Mouse (Mus musculus) brown adipose tissue, adult 24 weeks (tissue): ENCODE measurements around the gene Gm20547. TPM values are rescaled to one million over a fixed set of nuclear protein-coding genes. Genes with fewer than 3 reads are reported as not detected.
"Not testable (repeated sequence)": the region's sequence is repeated elsewhere in the genome, so short reads cannot be mapped to it uniquely, and the experiment has no call there.

Source experiments
- H3K27ac ChIP-seq: fragments of 200-500 bp; replicated peaks from 2 replicates; pipeline ENCODE4 v1.5.1; 2012; ENCODE audit warnings: low read depth, mild to moderate bottlenecking, low read length
- H3K4me1 ChIP-seq: fragments of 200-500 bp; 2 replicates; pipeline ENCODE4 v1.6.1; 2012; ENCODE audit warnings: low read length, mixed read lengths; ENCODE audit not compliant: control insufficient read depth, insufficient read depth, insufficient read length
- H3K4me3 ChIP-seq: fragments of 200-500 bp; 2 replicates; pipeline ENCODE4 v1.5.1; 2012; ENCODE audit warnings: low read depth, mild to moderate bottlenecking, low read length, moderate library complexity; ENCODE audit not compliant: insufficient read depth
- polyA plus RNA-seq: library from polyadenylated mRNA; stranded (reverse); fragments of >200 nt; gene quantifications from 2 replicates; pipeline ENCODE4 v1.2.4, GENCODE M21; 2012; ENCODE audit not compliant: missing spikeins, insufficient read depth, insufficient read length

The Gm20547 gene
- polyA plus RNA-seq, 1 experiment = not detected

DNA sequence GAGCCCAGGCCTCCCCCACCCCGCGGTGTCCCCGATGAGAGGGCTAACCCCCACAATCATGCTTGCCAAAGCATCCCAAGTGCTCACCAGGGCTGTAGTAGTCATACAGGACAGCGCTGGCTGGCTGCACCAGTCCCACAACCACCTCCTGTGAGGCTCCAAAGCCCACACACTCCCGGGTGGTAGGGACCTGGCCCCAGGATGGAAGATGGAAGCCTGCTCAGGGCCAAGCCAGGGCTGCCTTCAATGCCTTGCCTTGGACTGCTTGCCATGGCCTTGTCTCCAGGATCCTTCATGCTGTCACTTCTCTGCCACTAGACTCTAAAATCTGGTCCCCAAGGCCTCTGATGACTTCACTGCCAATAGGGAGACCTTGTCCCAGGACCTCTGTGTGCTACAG lies 71.4 kb downstream of the Gm20547 start:
- not testable (repeated sequence) for H3K27ac ChIP-seq, H3K4me3 ChIP-seq

DNA sequence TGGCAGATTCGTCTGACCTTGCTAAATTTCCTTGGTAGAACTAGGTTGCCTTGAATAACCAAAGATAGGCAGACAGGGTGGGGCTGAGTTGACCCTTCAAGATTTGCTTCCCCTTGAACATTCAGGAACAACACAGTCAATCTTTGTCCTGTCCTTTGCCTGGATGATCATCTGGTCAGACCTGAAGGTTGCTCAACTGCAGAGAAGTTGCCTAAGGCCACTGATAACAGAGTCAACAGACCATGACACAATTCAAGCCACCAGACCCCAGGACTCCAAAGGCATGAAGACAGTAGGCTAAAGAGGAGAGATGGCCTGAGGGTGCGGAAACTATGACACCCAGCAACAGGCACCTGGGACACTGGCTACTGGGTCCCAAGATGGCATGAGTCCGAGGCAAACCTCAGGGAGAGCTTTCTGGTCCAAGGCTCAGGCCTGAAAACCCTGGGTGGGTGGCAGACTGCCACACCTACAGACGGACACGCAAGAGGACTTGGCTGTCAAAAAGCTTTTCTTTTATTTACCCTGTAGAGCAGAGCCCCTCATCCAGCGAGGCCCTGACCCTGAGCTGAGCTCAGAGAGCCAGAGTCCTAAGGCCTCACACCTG lies 73.1 kb downstream of the Gm20547 start:
- H3K4me3 ChIP-seq = no peak overlapping the region
- no peaks in the 10 kb centered on the region for H3K4me1 ChIP-seq
- no peak overlapping the region for H3K27ac ChIP-seq

More for the DNA sequence above, 71.4 kb downstream of the Gm20547 start:
- H3K4me1 ChIP-seq = not testable (repeated sequence)

DNA sequence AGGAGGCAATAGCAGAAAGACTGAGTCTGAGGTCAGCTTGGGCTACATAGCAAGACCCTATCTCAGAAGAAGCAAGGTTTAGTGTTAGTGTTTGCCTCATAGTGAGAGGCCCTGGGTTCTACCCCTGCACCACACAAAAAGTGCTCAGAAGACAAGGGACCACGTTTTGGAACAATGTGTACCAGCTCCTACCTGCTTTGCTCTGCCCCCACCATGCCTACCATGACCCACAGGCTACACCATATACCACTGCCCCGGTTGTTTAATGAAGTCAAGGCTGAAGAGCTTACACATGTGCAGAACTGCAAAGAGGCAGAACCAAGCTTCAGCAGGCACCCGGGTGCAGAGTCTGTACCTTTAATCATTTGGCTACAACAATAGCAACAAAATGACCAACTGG lies 74.7 kb downstream of the Gm20547 start:
- no peak overlapping the region for H3K4me3 ChIP-seq
- no peaks in the 10 kb centered on the region for H3K4me1 ChIP-seq
- no peak overlapping the region for H3K27ac ChIP-seq

Other genes with a start within 250 kb of the Gm20547 start
- 11.1 and 26.4 TPM in 2 replicates for gene Fkbpl, start 237.3 kb downstream of the Gm20547 start, polyA plus RNA-seq
- gene Atf6b, start 234.9 kb downstream of the Gm20547 start, polyA plus RNA-seq = 16.2 and 17.1 TPM in 2 replicates
- gene Tnxb, start 211.5 kb downstream of the Gm20547 start, polyA plus RNA-seq = 9.7 and 10.1 TPM in 2 replicates
- 17.7 and 28.0 TPM in 2 replicates for gene C4b, start 138.2 kb downstream of the Gm20547 start, polyA plus RNA-seq
- not detected in 2 replicates for gene Cyp21a1, start 77.5 kb downstream of the Gm20547 start, polyA plus RNA-seq
- gene Stk19, start 45.1 kb downstream of the Gm20547 start, polyA plus RNA-seq = 18.5 and 20.3 TPM in 2 replicates
- gene Dxo, start 45.0 kb downstream of the Gm20547 start, polyA plus RNA-seq = 15.3 and 17.2 TPM in 2 replicates
- gene Skiv2l, start 31.8 kb downstream of the Gm20547 start, polyA plus RNA-seq = 15.1 and 24.6 TPM in 2 replicates
- 25.0 and 41.5 TPM in 2 replicates for gene Nelfe, start 31.7 kb downstream of the Gm20547 start, polyA plus RNA-seq
- 29.3 and 35.1 TPM in 2 replicates for gene Cfb, start 19.5 kb downstream of the Gm20547 start, polyA plus RNA-seq
- 3.0 and 3.3 TPM in 2 replicates for gene Zbtb12, start 2.6 kb downstream of the Gm20547 start, polyA plus RNA-seq
- gene C2, start 16.2 kb upstream of the Gm20547 start, polyA plus RNA-seq = 6.0 and 12.4 TPM in 2 replicates
- 27.4 and 30.6 TPM in 2 replicates for gene Ehmt2, start 16.4 kb upstream of the Gm20547 start, polyA plus RNA-seq
- not detected in 2 replicates for gene Slc44a4, start 32.4 kb upstream of the Gm20547 start, polyA plus RNA-seq
- 9.1 and 10.2 TPM in 2 replicates for gene Neu1, start 49.2 kb upstream of the Gm20547 start, polyA plus RNA-seq
- gene Hspa1b, start 77.2 kb upstream of the Gm20547 start, polyA plus RNA-seq = 5.2 and 26.8 TPM in 2 replicates
- gene Gm20481, start 87.9 kb upstream of the Gm20547 start, polyA plus RNA-seq = not detected in 2 replicates
- 6.3 and 18.9 TPM in 2 replicates for gene Hspa1a, start 90.1 kb upstream of the Gm20547 start, polyA plus RNA-seq
- 0.48 and 0.71 TPM in 2 replicates for gene Hspa1l, start 90.7 kb upstream of the Gm20547 start, polyA plus RNA-seq
- 22.4 and 29.8 TPM in 2 replicates for gene Lsm2, start 99.8 kb upstream of the Gm20547 start, polyA plus RNA-seq
- gene Vars, start 118.9 kb upstream of the Gm20547 start, polyA plus RNA-seq = 12.7 and 14.2 TPM in 2 replicates
- gene Vwa7, start 134.5 kb upstream of the Gm20547 start, polyA plus RNA-seq = not detected in 2 replicates
- not detected in 2 replicates for gene Sapcd1, start 146.0 kb upstream of the Gm20547 start, polyA plus RNA-seq
- not detected in 2 replicates for gene Msh5, start 164.7 kb upstream of the Gm20547 start, polyA plus RNA-seq
- 13.6 and 16.8 TPM in 2 replicates for gene Clic1, start 167.9 kb upstream of the Gm20547 start, polyA plus RNA-seq
- gene Ddah2, start 177.0 kb upstream of the Gm20547 start, polyA plus RNA-seq = 9.4 and 11.6 TPM in 2 replicates
- gene Ly6g6c, start 183.3 kb upstream of the Gm20547 start, polyA plus RNA-seq = not detected in 2 replicates
- gene Mpig6b, start 184.1 kb upstream of the Gm20547 start, polyA plus RNA-seq = not detected in 2 replicates
- gene Ly6g6e, start 194.9 kb upstream of the Gm20547 start, polyA plus RNA-seq = not detected in 2 replicates
- gene Ly6g6d, start 196.0 kb upstream of the Gm20547 start, polyA plus RNA-seq = 3.0 TPM in 1 of 2 replicates, not detected in the other
- gene Ly6g6f, start 203.6 kb upstream of the Gm20547 start, polyA plus RNA-seq = not detected in 2 replicates
- 43.3 and 44.8 TPM in 2 replicates for gene Abhd16a, start 207.2 kb upstream of the Gm20547 start, polyA plus RNA-seq
- not detected in 2 replicates for gene Ly6g5c, start 226.2 kb upstream of the Gm20547 start, polyA plus RNA-seq
- gene Ly6g5b, start 233.4 kb upstream of the Gm20547 start, polyA plus RNA-seq = not detected in 2 replicates
- 7.9 and 12.8 TPM in 2 replicates for gene Gpank1, start 239.4 kb upstream of the Gm20547 start, polyA plus RNA-seq
- 138 and 147 TPM in 2 replicates for gene Csnk2b, start 240.0 kb upstream of the Gm20547 start, polyA plus RNA-seq
- gene D17H6S53E, start 244.3 kb upstream of the Gm20547 start, polyA plus RNA-seq = 12.8 and 17.2 TPM in 2 replicates